Mouse (Mus musculus) liver, postnatal 0 days (tissue): ENCODE results near the gene Pde9a.

Experiments
- CTCF ChIP-seq: sonication (generic); IDR thresholded peaks from 2 replicates; pipeline ENCODE4 v1.5.1; 2016; ENCODE audit warnings: antibody characterized with exemption, low read depth
- EP300 ChIP-seq: IDR thresholded peaks from 2 replicates; pipeline ENCODE4 v1.6.1; 2016; ENCODE audit warnings: antibody characterized with exemption, low read depth, mild to moderate bottlenecking

- TF ChIP-seq EP300 (no peak), CTCF (no peak)
Measured at GRCm38 (mm10) chr17:31385671-31386665, at the start of gene Pde9a.
